Mouse (Mus musculus) embryonic facial prominence, embryonic 10.5 days (tissue): ENCODE data around the gene Dgke. TPM values are rescaled to one million over a fixed set of nuclear protein-coding genes. Genes with fewer than 3 reads are reported as not detected.
A peak's percentile ranks its signal among the peaks of the same experiment; 100 is the strongest.
"Not testable (repeated sequence)": the region's sequence is repeated elsewhere in the genome, so short reads cannot be mapped to it uniquely, and the experiment has no call there.

Source experiments
- DNase-seq: peaks from one replicate; pipeline ENCODE4 v3.0.0-alpha.2; 2017; ENCODE audit warnings: low spot score
- H3K27ac ChIP-seq: fragments of 300-500 bp; sonication (generic); replicated peaks from 2 replicates; pipeline ENCODE4 v1.5.1; 2016; ENCODE audit warnings: mild to moderate bottlenecking
- H3K27me3 ChIP-seq: fragments of 300-500 bp; sonication (generic); replicated peaks from 2 replicates; pipeline ENCODE4 v1.6.1; 2016; ENCODE audit warnings: low read depth, mild to moderate bottlenecking; ENCODE audit not compliant: poor library complexity, severe bottlenecking
- H3K36me3 ChIP-seq: fragments of 300-500 bp; sonication (generic); replicated peaks from 2 replicates; pipeline ENCODE4 v1.6.1; 2016; ENCODE audit warnings: mild to moderate bottlenecking, moderate library complexity
- H3K4me1 ChIP-seq: fragments of 300-500 bp; sonication (generic); 2 replicates; pipeline ENCODE4 v1.6.1; 2016
- H3K4me3 ChIP-seq: fragments of 300-500 bp; sonication (generic); 2 replicates; pipeline ENCODE4 v1.5.1; 2016; ENCODE audit warnings: mild to moderate bottlenecking, moderate library complexity
- H3K9me3 ChIP-seq: fragments of 300-500 bp; sonication (generic); 2 replicates; pipeline ENCODE4 v1.6.1; 2016; ENCODE audit warnings: mild to moderate bottlenecking
- WGBS: fragments of 180-500 bp; shearing (Covaris S2); methylation state at CpG from one replicate; pipeline ENCODE4 v1.1.7; 2016; 5-methylcytosine and 5-hydroxymethylcytosine counted together
- polyA plus RNA-seq: library from polyadenylated mRNA; unstranded; fragments of >200 nt; fragmentation: Nextera tagmentation; extraction: Ambion mirVana; gene quantifications from 2 replicates; pipeline ENCODE4 v1.2.1, GENCODE M21; 2016

The Dgke gene
- polyA plus RNA-seq, 1 experiment from 2014 or later: 4.7 TPM

DNA sequence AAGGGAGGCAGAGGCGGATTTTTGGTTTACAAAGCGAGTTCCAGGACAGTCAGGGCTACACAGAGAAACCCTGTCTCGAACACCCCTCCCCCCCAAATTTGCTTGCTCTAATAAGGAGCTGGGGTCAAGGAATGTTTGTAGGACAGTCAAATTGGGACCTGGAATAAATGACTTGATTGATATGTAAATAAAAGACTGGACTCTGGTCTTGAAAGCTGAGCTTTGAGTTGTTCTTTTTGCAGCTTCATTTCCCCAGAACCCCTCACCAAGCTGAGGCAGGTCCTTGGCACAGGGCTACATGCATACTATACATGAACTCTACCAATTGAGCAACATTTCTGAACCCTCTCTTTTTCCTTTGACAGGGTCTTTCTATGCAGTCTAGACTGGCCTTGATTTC is 20.6 kb downstream of the Dgke start:
- peaks cover 91% of the 10 kb centered on the region for H3K36me3 ChIP-seq
- no peak for DNase-seq
- no peaks in the 10 kb centered on the region for H3K27me3 ChIP-seq
- no peak overlapping the region for H3K4me3 ChIP-seq
- peaks cover 7% of the 10 kb centered on the region; the same call in 1 of the 2 replicates for H3K9me3 ChIP-seq
- 86% methylated on average over 3 of the region's 3 CpGs for WGBS
- H3K4me1 ChIP-seq: no peaks in the 10 kb centered on the region
- H3K27ac ChIP-seq: no peak overlapping the region

DNA sequence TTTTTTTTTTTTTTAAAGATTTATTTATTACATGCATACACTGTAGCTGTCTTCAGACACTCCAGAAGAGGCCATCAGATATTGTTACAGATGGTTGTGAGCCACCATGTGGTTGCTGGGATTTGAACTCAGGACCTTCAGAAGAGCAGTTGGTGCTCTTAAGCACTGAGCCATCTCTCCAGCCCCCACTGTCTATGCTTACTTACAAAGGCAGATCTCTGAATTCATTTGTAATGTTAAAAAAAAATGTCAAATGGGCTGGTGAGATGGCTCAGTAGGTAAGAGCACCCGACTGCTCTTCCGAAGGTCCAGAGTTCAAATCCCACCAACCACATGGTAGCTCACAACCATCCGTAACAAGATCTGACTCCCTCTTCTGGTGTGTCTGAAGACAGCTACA is 21.1 kb downstream of the Dgke start:
- peaks cover 92% of the 10 kb centered on the region for H3K36me3 ChIP-seq
- not testable (repeated sequence) for H3K27me3 ChIP-seq
- WGBS: 96% methylated on average over 3 of the region's 3 CpGs

DNA sequence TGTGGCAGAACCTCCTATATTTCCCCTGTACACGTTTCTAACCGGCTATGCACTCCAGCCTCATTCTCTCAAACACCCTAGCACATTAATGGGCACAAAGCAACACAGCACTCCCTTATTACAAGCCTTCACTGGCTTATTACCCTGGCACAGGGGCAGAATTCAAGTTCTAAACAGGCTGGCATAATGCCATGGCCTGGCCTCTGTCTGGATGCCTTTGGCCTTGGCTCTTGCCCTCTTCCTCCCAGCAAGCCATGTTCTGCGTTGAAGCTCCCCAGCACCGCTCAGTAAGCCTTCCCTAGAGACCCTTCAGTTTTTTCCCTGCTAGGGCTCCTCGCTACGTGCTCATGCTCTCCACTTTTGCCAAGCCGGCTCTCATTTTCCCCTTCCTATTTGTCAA is 23.6 kb downstream of the Dgke start:
- Histone ChIP-seq H3K27ac (no peak overlapping the region), H3K4me1 (no peaks in the 10 kb centered on the region), H3K4me3 (no peak overlapping the region), H3K36me3 (peaks cover 98% of the 10 kb centered on the region), H3K9me3 (peaks cover 7% of the 10 kb centered on the region; the same call in 1 of the 2 replicates), H3K27me3 (no peaks in the 10 kb centered on the region)
- WGBS: 92% methylated on average over 7 of the region's 7 CpGs
- no peak for DNase-seq

More for the DNA sequence above, 21.1 kb downstream of the Dgke start:
- not testable (repeated sequence) for H3K9me3 ChIP-seq, H3K4me1 ChIP-seq, H3K27ac ChIP-seq, DNase-seq, H3K4me3 ChIP-seq

DNA sequence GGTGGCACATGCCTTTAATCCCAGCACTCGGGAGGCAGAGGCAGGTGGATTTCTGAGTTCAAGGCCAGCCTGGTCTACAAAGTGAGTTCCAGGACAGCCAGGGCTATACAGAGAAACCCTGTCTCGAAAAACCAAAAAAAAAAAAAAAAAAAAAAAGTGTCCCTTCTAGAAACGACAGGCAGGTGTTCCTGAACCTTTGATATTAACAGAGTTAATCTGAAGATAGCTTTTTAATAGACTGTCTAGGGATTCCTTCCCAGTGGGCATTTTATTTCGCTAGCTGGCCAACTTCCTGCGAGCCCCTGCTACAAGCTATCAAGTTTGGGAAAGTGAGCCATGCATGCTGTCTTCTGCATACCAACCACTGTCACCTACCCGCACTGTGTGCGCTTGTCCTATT is 25.6 kb downstream of the Dgke start:
- H3K9me3 ChIP-seq, H3K4me1 ChIP-seq, DNase-seq, H3K4me3 ChIP-seq, H3K27me3 ChIP-seq, H3K27ac ChIP-seq: not testable (repeated sequence)
- WGBS: 77% methylated on average over 7 of the region's 7 CpGs
- peaks cover 88% of the 10 kb centered on the region for H3K36me3 ChIP-seq

DNA sequence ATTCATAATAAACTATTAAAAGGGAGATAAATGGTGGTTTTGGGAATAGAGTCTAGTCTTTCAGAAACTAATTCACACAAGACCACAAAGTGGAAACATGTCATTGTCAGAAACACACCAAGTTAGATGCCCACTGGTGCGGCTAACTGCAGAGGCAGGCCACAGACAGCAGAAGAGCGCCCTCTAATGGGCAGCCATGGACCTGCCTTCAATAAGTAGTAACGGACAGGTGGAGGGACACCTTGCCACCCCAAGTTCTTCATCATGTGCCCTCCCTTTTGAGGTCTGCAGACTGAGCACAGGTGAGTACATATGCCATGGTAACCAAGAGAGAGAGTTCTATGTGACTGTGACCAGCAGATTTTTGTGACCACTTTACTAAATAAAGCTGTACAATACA is 27.3 kb downstream of the Dgke start:
- peaks cover 70% of the 10 kb centered on the region for H3K36me3 ChIP-seq
- H3K27me3 ChIP-seq: no peaks in the 10 kb centered on the region
- WGBS: 34% methylated on average over 3 of the region's 3 CpGs
- DNase-seq: peak; percentile 46
- H3K27ac ChIP-seq: no peak overlapping the region
- no peak overlapping the region for H3K4me3 ChIP-seq
- H3K9me3 ChIP-seq: no peaks in the 10 kb centered on the region
- no peaks in the 10 kb centered on the region for H3K4me1 ChIP-seq

DNA sequence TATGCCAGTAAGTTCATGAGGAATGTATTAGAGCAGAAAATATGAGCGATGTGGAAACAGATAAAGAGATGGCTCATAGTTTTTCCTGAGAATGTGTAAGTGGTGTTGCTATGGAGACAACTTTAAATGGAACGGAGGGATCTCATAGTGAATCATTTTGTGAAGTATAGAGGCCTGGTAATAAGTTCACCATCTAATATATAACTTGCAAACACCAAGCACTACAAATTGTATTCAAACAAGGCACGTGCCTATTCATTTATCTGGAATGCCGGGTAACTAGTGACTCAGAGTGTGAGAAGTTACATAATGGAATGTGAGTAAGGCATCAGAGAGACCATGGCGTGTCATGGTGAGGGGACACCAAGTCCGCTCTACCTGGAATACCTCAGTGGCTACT is 28.2 kb downstream of the Dgke start:
- no peak overlapping the region for H3K4me3 ChIP-seq
- H3K4me1 ChIP-seq: no peaks in the 10 kb centered on the region
- H3K36me3 ChIP-seq: peaks cover 62% of the 10 kb centered on the region
- no peaks in the 10 kb centered on the region for H3K9me3 ChIP-seq
- no peaks in the 10 kb centered on the region for H3K27me3 ChIP-seq
- no peak overlapping the region for H3K27ac ChIP-seq
- no peak for DNase-seq
- 94% methylated on average over 6 of the region's 6 CpGs for WGBS

DNA sequence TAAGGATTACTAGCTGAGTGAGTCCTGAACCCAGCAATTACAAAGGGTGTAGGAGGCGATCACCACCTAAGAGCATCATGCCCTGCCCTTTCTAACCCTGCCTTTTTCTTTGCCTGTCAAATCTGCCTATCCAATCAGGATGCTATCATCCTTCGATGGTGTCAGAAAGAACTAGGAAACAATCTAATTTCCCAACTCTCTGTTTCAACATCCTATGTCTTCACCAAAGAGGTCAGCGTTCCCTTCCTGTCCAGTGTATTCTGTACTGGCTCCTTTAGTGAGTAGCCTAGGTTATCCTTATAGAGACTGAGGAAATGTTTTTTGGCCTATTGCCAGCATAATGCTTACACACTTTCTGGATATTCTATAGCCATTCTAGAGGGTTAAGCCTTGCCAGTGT is 31.1 kb downstream of the Dgke start:
- Histone ChIP-seq H3K4me3 (no peak overlapping the region), H3K27ac (no peak overlapping the region), H3K27me3 (no peaks in the 10 kb centered on the region), H3K4me1 (peaks cover 9% of the 10 kb centered on the region), H3K9me3 (no peaks in the 10 kb centered on the region), H3K36me3 (peaks cover 33% of the 10 kb centered on the region)
- 87% methylated on average over 3 of the region's 3 CpGs for WGBS
- DNase-seq: no peak

DNA sequence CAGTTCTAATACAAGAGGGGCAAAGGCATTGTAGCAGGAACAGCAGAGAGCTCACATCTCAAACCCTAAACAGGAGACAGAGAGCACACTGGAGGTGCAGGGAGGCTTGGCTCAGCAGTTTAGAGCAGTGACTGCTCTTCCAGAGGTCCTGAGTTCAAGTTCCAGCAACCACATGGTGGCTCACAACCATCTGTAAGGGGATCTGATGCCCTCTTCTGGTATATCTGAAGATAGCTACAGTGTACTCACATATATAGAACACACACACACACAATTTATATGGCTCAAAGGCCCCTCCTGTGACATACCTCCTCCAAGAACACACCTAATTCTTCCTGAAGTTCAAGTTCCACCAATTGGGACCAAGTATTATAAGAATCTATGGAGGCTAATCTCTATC is 32.1 kb downstream of the Dgke start:
- H3K27me3 ChIP-seq: no peaks in the 10 kb centered on the region
- no peak overlapping the region for H3K4me3 ChIP-seq
- peaks cover 24% of the 10 kb centered on the region for H3K36me3 ChIP-seq
- peaks cover 13% of the 10 kb centered on the region for H3K4me1 ChIP-seq
- no peak for DNase-seq
- no peak overlapping the region for H3K27ac ChIP-seq
- H3K9me3 ChIP-seq: no peaks in the 10 kb centered on the region

DNA sequence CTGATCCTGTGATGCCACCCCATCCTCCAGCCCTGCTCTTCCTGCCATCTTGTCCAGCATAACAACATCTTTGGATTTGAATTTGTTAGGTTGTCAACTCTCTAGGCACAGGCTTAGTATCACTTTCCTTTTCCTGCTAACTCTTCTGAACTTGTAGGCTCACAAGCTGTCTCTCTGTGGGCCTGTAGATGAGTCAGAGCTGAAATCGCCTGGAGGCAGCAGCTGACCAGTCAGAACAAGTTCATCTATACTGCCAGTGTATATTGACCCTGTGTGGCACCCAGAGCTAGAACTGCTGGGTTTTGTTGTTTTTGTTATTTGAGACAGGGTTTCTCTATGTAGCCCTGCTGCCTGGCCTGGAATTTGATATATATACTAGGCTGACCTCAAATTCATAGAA is 35.5 kb downstream of the Dgke start:
- Histone ChIP-seq H3K9me3 (no peaks in the 10 kb centered on the region), H3K4me1 (peaks cover 21% of the 10 kb centered on the region), H3K27ac (no peak overlapping the region), H3K27me3 (no peaks in the 10 kb centered on the region), H3K4me3 (no peak overlapping the region), H3K36me3 (no peaks in the 10 kb centered on the region)
- 51% methylated on average over 1 of the region's 1 CpGs for WGBS
- peak; percentile 29 for DNase-seq

DNA sequence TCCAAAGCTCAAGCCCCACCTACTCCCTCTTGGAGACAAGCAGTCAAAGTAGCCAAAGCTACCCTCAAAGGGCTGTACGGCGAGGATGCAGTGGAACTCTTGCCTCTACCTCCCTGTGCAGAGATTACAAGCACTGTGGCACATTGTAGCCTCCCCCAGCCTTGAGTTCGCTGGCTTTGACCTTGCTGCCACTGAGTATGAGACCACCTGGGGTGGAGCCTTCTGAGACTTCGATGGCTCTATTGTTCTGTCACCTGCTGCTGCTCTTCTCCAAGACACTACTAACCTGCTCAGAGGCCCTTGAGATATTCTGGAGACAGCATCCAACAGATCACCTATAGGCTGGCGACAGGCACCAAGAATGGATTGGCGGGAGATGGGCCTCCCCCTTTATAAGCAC is 36.1 kb downstream of the Dgke start:
- Histone ChIP-seq H3K9me3 (no peaks in the 10 kb centered on the region), H3K4me1 (peaks cover 21% of the 10 kb centered on the region), H3K36me3 (no peaks in the 10 kb centered on the region), H3K27ac (no peak overlapping the region), H3K27me3 (no peaks in the 10 kb centered on the region), H3K4me3 (no peak overlapping the region)
- DNase-seq: no peak
- WGBS: 77% methylated on average over 6 of the region's 6 CpGs

DNA sequence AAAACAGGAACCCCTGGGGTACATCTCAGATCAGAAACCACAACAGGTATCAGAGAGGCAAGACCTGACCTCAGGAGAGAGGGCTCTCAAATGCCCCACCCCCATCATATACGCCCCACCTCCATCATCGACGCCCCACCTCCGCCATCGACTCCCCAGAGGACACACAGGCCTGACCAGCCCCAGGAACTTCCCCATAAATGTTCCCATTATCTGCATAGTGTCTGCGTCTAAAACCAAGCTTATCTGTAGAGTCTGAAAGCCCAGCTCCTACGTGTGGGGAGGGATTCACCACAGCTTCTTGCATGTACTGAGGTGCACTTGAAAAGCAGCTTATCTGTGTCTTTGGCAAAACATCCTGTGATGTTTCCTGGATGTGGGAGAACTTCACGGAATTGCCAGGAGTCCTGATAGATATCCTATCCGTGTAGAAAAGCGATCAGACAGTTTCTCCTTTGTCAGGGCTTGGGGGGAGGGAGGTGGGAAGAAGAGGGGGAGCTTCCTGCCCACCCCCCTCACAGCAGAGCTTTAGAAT is 37.7 kb downstream of the Dgke start:
- Histone ChIP-seq H3K9me3 (no peaks in the 10 kb centered on the region), H3K27ac (no peak overlapping the region), H3K36me3 (no peaks in the 10 kb centered on the region), H3K4me3 (no peak overlapping the region), H3K27me3 (no peaks in the 10 kb centered on the region), H3K4me1 (peaks cover 21% of the 10 kb centered on the region)
- 53% methylated on average over 10 of the region's 10 CpGs for WGBS
- no peak for DNase-seq

DNA sequence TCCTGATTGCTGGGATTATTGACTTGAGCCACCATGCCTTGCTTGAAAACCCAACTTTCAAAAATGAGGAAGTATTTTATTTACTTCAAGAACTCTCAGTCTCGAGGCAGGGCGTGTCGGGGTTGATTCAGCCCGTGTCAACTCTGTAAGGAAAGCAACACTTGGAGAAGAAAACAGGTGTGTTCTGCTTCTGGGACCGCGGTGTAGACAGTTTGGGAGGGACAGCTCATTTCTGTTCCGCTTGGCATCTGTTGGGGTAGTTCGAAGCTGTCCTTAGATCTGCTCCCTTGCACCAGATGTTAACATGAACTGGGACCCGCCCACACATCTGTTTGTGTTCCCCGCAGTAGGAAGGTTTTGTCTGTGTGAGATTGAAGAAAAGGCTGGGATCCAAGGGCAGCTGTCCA is 38.7 kb downstream of the Dgke start:
- DNase-seq: no peak
- 81% methylated on average over 10 of the region's 10 CpGs for WGBS
- no peaks in the 10 kb centered on the region for H3K9me3 ChIP-seq
- H3K4me3 ChIP-seq: no peak overlapping the region
- H3K36me3 ChIP-seq: no peaks in the 10 kb centered on the region
- H3K27me3 ChIP-seq: no peaks in the 10 kb centered on the region
- H3K27ac ChIP-seq: no peak overlapping the region
- peaks cover 21% of the 10 kb centered on the region for H3K4me1 ChIP-seq

DNA sequence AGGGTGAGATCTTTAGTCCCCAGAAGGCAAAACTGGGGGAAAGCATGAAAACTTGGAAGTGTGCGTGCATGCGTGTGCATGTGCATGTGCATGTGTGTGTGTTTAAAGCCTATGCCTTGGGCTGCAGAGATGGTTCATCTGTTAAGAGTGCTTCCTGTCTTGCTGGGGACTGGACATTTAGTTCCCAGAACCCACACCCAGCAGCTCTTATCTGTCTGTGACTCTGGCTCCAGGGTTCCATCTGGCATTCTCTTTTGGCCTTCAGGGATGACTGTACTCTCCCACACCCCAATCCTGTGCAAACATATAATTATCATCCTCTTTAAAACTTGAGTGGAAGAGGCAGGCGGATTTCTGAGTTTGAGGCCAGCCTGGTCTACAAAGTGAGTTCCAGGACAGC is 40.5 kb downstream of the Dgke start:
- no peaks in the 10 kb centered on the region for H3K9me3 ChIP-seq

DNA sequence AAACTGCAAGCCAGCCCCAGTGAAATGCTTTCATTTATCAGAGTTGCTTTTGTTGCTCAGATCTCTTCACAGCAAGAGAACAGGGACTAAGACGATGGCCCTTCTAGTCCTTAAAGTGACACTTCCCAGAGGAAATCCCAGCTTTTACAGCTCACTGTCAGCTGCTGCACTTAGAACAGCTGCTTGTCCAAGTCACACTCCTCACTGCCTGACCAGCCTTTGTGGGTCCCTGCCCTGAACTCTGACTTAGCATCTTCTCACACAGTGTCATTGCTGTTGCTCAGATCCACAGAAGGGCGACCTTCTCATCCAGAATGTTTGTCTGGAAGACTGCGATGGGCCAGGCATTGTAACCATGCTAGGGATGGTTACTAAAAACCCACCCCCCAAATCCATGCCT is 41.0 kb downstream of the Dgke start:
- WGBS: 78% methylated on average over 3 of the region's 3 CpGs
- Histone ChIP-seq H3K4me3 (no peak overlapping the region), H3K27ac (no peak overlapping the region), H3K36me3 (no peaks in the 10 kb centered on the region), H3K4me1 (peaks cover 13% of the 10 kb centered on the region), H3K27me3 (no peaks in the 10 kb centered on the region), H3K9me3 (no peaks in the 10 kb centered on the region)
- DNase-seq: no peak

More for the DNA sequence above, 40.5 kb downstream of the Dgke start:
- H3K4me3 ChIP-seq: no peak overlapping the region
- no peak for DNase-seq
- H3K36me3 ChIP-seq: no peaks in the 10 kb centered on the region
- WGBS: 97% methylated on average over 3 of the region's 3 CpGs
- no peaks in the 10 kb centered on the region for H3K27me3 ChIP-seq
- no peak overlapping the region for H3K27ac ChIP-seq
- peaks cover 18% of the 10 kb centered on the region for H3K4me1 ChIP-seq
